Mouse (Mus musculus): ENCODE data around the gene Bcar1.
A peak's percentile ranks its signal among the peaks of the same experiment; 100 is the strongest.

Bcar1 gene

GRCm38 (mm10) chr8:111713817-111714216 is 29.8 kb downstream of the Bcar1 start:
- no peak for DNase-seq (ENCODE audit: low spot score)

DNA sequence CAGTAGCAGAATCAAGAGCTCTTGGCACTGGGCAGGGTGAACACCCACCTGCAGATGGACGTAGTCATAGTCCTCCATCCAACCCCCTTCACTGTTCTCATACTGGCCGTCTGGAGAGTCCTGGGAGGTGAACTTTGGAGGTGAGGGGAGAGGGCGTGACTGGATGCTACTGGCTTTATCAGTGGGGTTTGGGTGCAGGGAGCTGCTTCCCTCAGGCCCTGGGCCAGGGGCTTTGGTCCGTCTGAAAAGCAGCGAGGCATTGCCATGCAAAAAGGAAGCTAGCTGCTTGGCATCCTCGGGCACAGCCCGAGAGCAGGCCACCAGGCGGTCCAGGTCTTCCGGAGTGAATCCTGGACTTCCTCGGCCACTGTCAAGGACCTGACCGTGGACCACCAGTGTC is 30.3 kb downstream of the Bcar1 start:
- DNase-seq (ENCODE audit: low spot score) = no peak

DNA sequence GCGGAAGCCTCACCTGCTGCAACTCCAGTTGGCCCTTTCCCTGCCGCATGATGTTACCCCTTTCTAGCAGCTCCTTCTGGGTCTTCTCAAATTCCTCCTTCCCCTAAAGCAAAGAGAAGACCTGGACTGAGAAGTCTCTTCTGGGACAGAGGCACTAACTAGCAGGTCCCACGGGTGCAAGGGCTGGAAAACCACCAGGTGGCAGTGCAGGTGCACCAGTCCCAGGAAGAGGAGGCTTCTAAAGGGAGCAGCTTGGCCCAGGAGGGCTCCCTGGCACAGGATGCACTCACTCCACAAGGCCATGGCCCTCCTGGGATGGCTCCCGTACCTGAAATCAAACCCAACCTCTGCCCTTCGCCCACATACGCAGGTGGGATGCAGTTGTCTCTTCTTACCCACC is 31.0 kb downstream of the Bcar1 start:
- DNase-seq (ENCODE audit: low spot score) = no peak

GRCm38 (mm10) chr8:111712135-111712534 is 31.5 kb downstream of the Bcar1 start:
- DNase-seq (ENCODE audit: low spot score) = no peak

- DNase-seq (ENCODE audit: low spot score) = no peak
Observed at GRCm38 (mm10) chr8:111710777-111711485, 32.7 kb downstream of the Bcar1 start.

- DNase-seq (ENCODE audit: low spot score) = peak; percentile 78
Observed at GRCm38 (mm10) chr8:111709223-111709622, 34.4 kb downstream of the Bcar1 start.

DNA sequence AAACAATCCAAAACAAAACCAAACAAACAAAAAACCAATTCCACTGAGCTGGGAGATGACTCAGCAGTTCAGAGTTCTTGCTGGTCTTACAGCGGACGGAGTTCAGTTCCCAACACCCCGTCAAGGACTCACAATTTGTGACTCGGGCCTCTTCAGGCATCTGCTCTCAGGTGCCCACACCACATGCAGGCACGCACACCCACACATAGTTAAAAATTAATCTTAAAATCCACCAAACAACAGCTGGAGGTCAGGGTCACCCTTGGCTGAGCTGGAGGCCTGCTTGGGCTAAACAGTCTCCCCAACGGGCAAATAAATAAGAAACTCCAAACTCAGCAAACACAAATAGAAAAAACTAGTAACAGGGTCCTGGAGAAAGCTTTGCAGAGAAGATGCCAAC is 35.3 kb downstream of the Bcar1 start:
- DNase-seq (ENCODE audit: low spot score) = peak; percentile 76

GRCm38 (mm10) chr8:111705699-111706098 is 37.9 kb downstream of the Bcar1 start:
- DNase-seq (ENCODE audit: low spot score) = no peak

DNA sequence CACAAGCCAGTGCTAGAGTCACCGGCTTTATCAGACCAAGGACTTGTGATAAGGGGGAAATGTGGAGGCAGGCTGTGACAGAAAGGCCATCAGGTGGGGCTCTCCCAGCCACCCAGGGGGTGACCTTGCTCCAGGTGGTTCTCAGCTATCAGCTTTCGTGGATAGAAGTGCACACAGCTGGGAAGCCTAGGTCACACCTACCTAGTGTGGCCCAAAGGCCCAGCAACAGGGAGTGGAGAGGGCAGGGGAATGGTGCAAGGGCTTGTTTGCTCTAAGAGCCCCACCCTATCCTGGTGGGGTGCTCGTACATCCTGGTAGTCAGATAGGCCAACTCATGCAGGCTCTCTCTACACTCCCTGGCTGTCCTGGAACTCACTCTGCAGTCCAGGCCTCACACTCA is 38.4 kb downstream of the Bcar1 start:
- no peak for DNase-seq (ENCODE audit: low spot score)

- DNase-seq (ENCODE audit: low spot score) = no peak
Observed at GRCm38 (mm10) chr8:111704585-111704984, 39.0 kb downstream of the Bcar1 start.

- peak; percentile 81 for DNase-seq (ENCODE audit: low spot score)
Observed at GRCm38 (mm10) chr8:111701380-111701779, 42.2 kb downstream of the Bcar1 start.

DNA sequence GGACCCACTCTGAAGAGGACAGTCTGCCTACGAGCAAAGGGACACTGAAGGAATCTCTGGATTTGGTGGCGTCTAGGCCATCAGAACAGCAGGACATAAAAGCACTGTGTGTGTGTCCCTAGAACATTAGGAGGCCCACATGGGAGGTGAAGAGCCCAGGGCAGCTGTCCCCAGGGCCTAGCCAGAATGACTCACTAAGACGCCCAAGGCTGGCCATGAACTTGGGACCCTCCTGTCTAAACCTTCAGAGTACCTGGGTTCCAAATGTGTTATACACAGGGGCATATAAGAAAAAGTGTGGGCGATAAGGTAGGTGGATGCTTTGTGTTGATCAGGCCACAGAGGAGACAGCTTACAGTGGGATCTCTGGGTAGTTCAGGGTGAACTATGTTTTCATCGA is 42.9 kb downstream of the Bcar1 start:
- no peak for DNase-seq (ENCODE audit: low spot score)

- DNase-seq (ENCODE audit: low spot score) = no peak
Observed at GRCm38 (mm10) chr8:111700201-111700600, 43.4 kb downstream of the Bcar1 start.

DNA sequence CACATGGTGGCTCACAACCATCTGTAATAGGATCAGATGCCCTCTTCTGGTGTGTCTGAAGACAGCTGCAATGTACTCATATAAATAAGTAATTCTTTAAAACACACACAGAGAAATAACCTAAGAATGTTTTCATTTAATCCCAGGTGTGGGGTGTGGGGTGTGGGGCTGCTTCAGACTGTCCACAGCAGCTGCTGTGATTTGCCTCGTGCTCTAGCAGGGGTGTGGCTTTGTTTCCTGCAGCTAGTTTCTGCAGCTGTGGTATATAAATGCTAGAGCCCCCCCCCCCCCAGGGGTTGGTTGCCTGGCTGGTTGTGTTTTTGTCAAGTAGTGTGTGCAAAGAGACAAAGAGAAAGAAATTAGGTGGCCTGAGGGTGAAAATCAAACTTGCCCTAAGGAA is 44.6 kb downstream of the Bcar1 start:
- DNase-seq (ENCODE audit: low spot score) = no peak

DNA sequence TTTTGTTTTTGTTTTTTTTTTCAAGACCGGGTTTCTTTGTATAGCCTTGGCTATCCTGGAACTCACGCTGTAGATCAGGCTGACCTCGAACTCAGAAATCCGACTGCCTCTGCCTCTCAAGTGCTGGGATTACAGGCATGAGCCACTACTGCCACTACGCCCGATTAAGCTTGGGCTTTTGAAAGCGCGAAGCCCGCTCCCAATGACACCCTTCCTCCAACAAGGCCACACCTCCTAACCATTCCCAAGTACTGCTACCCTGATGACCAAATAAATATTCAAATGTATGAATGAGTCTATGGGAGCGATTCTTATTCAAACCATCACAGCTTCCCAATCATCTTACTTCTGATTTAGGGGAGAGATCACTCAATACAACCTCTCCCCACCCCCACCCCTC is 46.0 kb downstream of the Bcar1 start:
- DNase-seq (ENCODE audit: low spot score) = no peak

DNA sequence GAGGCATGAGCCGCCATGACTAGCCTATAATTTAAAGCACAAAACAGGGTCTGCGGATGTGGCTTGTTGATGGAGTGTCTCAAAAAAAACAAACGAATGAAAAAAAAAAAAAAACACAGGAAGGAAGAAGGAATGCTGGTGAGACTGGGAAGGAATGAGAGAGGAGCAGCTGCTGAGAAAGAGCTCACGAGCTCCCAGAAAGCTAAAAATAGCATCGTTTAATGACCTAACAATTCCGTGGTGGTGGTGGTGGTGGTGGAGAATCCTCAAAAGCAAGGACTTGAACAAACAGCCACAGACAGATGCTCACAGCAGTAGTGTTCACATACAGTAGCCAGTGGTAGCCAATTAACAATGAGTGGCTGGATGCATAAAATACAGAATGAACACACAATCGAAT is 48.2 kb downstream of the Bcar1 start:
- no peak for DNase-seq (ENCODE audit: low spot score)

DNA sequence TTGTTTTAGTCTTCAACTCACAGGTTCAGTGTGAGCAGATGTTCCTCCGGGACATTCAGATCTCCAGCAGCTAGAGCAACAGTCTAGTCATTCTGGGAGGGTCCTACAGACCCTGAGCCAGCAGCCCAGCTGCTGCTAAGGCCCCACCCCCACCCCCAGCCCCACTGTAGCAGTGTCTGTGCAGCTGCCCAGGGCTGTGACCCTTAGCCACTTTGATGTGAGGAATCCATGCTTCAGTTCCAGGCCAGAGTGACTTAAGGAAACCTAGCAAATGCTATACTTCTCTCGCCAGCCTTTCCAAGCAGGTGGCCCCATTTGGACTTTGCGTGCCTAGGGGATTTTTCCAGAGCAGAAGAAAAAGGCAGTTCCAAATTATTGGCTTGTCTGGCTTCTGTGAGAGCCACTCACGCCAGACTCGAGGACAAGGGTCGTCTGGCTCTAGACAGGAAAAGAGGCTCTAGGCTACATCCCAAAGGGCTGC is 50.3 kb downstream of the Bcar1 start:
- DNase-seq (ENCODE audit: low spot score) = no peak

- DNase-seq (ENCODE audit: low spot score) = no peak
Observed at GRCm38 (mm10) chr8:111690960-111691445, 52.6 kb downstream of the Bcar1 start, which contains the start of gene Ctrb1. TSS of gene Ctrb1 (minus strand) at chr8:111691010.

- DNase-seq (ENCODE audit: low spot score) = no peak
Observed at GRCm38 (mm10) chr8:111686881-111687280, 56.7 kb downstream of the Bcar1 start.

DNA sequence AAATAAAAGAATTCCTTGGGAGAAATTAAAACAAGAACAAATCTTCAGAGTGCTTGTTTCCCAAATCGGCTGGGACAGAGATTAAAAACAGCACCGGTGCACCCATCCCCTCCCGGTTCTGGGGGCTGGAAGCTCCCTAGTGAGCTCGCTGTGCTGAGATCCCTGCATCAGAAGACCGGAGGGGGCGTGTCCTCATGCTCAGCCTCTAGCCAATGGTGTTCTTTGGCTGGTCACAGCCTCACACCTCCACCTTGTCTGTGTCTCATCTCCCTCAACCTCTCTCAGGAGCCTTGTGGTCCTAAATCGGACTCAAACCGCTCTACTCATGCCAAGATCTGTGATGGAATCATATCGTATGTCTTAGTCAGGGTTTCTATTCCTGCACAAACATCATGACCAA is 61.1 kb downstream of the Bcar1 start:
- DNase-seq (ENCODE audit: low spot score) = no peak

DNA sequence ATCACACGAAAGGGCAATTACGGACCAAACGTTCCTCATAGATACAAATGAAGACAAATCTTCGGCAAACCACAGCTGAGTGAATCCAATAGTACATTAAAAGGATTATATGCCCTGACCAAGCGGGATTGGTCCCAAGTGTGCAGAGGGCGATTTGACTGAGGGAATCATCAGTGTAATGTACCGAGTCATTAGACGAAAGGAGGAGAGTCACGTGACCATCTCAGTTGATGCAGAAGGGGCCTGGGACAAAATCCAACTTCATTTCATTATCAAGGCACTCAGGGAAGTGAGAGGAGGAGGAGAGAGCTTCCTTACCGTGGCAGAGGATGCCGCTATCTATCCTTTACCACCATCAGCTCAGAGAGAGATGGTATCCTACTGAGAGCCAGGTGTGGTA is 62.5 kb downstream of the Bcar1 start:
- no peak for DNase-seq (ENCODE audit: low spot score)

- no peak for DNase-seq (ENCODE audit: low spot score)
Observed at GRCm38 (mm10) chr8:111680423-111681028, 63.1 kb downstream of the Bcar1 start.

- no peak for DNase-seq (ENCODE audit: low spot score)
Observed at GRCm38 (mm10) chr8:111678848-111679247, 64.8 kb downstream of the Bcar1 start.

DNA sequence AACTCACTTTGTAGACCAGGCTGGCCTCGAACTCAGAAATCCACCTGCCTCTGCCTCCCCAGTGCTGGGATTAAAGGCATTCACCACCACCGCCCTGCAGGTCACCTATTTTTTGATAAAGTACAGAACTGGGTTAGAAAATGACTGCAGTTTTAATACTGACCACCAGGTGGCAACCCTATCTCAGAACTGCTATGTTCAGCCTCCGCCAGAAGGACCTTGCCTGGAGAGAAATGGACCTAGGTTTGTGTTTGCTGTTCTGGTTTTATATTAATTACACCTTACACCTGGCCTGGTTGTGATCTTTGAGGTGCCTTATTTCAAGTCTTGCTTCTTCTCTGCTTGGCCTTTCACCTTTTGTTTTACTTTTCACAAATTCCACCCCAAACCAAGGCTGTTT is 65.5 kb downstream of the Bcar1 start:
- peak; percentile 42 for DNase-seq (ENCODE audit: low spot score)

Data from yolk sac, embryonic 10.5 days (tissue).